Mouse (Mus musculus): ENCODE results near the gene Gldc. TPM values are rescaled to one million over a fixed set of nuclear protein-coding genes. Genes with fewer than 3 reads are reported as not detected.

The Gldc gene
- polyA plus RNA-seq, 1 experiment from 2014 or later, result 18.7 TPM

GRCm38 (mm10) chr19:30118344-30119312 is 56.6 kb downstream of the Gldc start:
- H3K9ac ChIP-seq (ENCODE audit: low read depth, low read length), result no peak overlapping the region
- DNase-seq (ENCODE audit: low spot score) (no peak), ATAC-seq (ENCODE audit: low FRiP score) (peak; percentile 58; the same call in 1 of the 2 replicates)
- 71% methylated on average over 17 of the region's 17 CpGs for WGBS
- H3K4me1 ChIP-seq (replicated peaks; ENCODE audit: control insufficient read depth, insufficient read depth, low read length), result 0 out of 2 replicates have a peak, but pooled peaks cover 4% of the 10 kb centered on the region
- no peaks in the 10 kb centered on the region for H3K9me3 ChIP-seq (ENCODE audit: control insufficient read depth, low read length)
- no peaks in the 10 kb centered on the region for H3K27me3 ChIP-seq (ENCODE audit: control insufficient read depth, insufficient read depth, low read length)
- peak overlapping the region; percentile 72; the same call in 1 of the 2 replicates for H3K27ac ChIP-seq (ENCODE audit: low read depth, low read length)
- no peak overlapping the region for H3K4me2 ChIP-seq (replicated peaks; ENCODE audit: low read depth, low read length)
- no peaks in the 10 kb centered on the region for H3K36me3 ChIP-seq (ENCODE audit: control insufficient read depth, insufficient read depth, low read length)
- no peak overlapping the region for H3K4me3 ChIP-seq (ENCODE audit: low read depth, low read length)

GRCm38 (mm10) chr19:30117775-30118174 is 57.5 kb downstream of the Gldc start:
- no peak overlapping the region for H3K4me2 ChIP-seq (replicated peaks; ENCODE audit: low read depth, low read length)

GRCm38 (mm10) chr19:30117241-30117640 is 58.0 kb downstream of the Gldc start:
- ATAC-seq (ENCODE audit: low FRiP score), result no peak
- Histone ChIP-seq H3K4me2 (replicated peaks; ENCODE audit: low read depth, low read length) (no peak overlapping the region), H3K36me3 (ENCODE audit: control insufficient read depth, insufficient read depth, low read length) (no peaks in the 10 kb centered on the region), H3K9me3 (ENCODE audit: control insufficient read depth, low read length) (no peaks in the 10 kb centered on the region), H3K9ac (ENCODE audit: low read depth, low read length) (no peak overlapping the region), H3K27me3 (ENCODE audit: control insufficient read depth, insufficient read depth, low read length) (no peaks in the 10 kb centered on the region), H3K4me1 (replicated peaks; ENCODE audit: control insufficient read depth, insufficient read depth, low read length) (0 out of 2 replicates have a peak, but pooled peaks cover 4% of the 10 kb centered on the region), H3K27ac (ENCODE audit: low read depth, low read length) (peak overlapping the region; percentile 72; the same call in 1 of the 2 replicates), H3K4me3 (ENCODE audit: low read depth, low read length) (no peak overlapping the region)
- 76% methylated on average over 4 of the region's 4 CpGs for WGBS
- no peak for DNase-seq (ENCODE audit: low spot score)

More at GRCm38 (mm10) chr19:30117775-30118174, 57.5 kb downstream of the Gldc start:
- no peak overlapping the region for H3K9ac ChIP-seq (ENCODE audit: low read depth, low read length)
- H3K4me1 ChIP-seq (replicated peaks; ENCODE audit: control insufficient read depth, insufficient read depth, low read length), result 0 out of 2 replicates have a peak, but pooled peaks cover 4% of the 10 kb centered on the region
- ATAC-seq (ENCODE audit: low FRiP score) (peak; percentile 73), DNase-seq (ENCODE audit: low spot score) (peak; percentile 45)
- 65% methylated on average over 9 of the region's 9 CpGs for WGBS
- no peaks in the 10 kb centered on the region for H3K9me3 ChIP-seq (ENCODE audit: control insufficient read depth, low read length)
- H3K4me3 ChIP-seq (ENCODE audit: low read depth, low read length), result no peak overlapping the region
- no peaks in the 10 kb centered on the region for H3K27me3 ChIP-seq (ENCODE audit: control insufficient read depth, insufficient read depth, low read length)
- peak overlapping the region; percentile 72; the same call in 1 of the 2 replicates for H3K27ac ChIP-seq (ENCODE audit: low read depth, low read length)
- no peaks in the 10 kb centered on the region for H3K36me3 ChIP-seq (ENCODE audit: control insufficient read depth, insufficient read depth, low read length)

- Histone ChIP-seq H3K36me3 (ENCODE audit: control insufficient read depth, insufficient read depth, low read length) (no peaks in the 10 kb centered on the region), H3K27me3 (ENCODE audit: control insufficient read depth, insufficient read depth, low read length) (no peaks in the 10 kb centered on the region), H3K4me2 (replicated peaks; ENCODE audit: low read depth, low read length) (no peak overlapping the region), H3K4me3 (ENCODE audit: low read depth, low read length) (no peak overlapping the region), H3K9ac (ENCODE audit: low read depth, low read length) (no peak overlapping the region), H3K4me1 (replicated peaks; ENCODE audit: control insufficient read depth, insufficient read depth, low read length) (0 out of 2 replicates have a peak, but pooled peaks cover 4% of the 10 kb centered on the region), H3K9me3 (ENCODE audit: control insufficient read depth, low read length) (no peaks in the 10 kb centered on the region), H3K27ac (ENCODE audit: low read depth, low read length) (no peak overlapping the region)
- ATAC-seq (ENCODE audit: low FRiP score) (no peak), DNase-seq (ENCODE audit: low spot score) (no peak)
- 90% methylated on average over 5 of the region's 5 CpGs for WGBS
Observed at GRCm38 (mm10) chr19:30115606-30116005, 59.6 kb downstream of the Gldc start.

- Histone ChIP-seq H3K27ac (ENCODE audit: low read depth, low read length) (no peak overlapping the region), H3K4me1 (replicated peaks; ENCODE audit: control insufficient read depth, insufficient read depth, low read length) (0 out of 2 replicates have a peak, but pooled peaks cover 4% of the 10 kb centered on the region), H3K4me2 (replicated peaks; ENCODE audit: low read depth, low read length) (no peak overlapping the region), H3K9me3 (ENCODE audit: control insufficient read depth, low read length) (no peaks in the 10 kb centered on the region), H3K36me3 (ENCODE audit: control insufficient read depth, insufficient read depth, low read length) (no peaks in the 10 kb centered on the region), H3K9ac (ENCODE audit: low read depth, low read length) (no peak overlapping the region), H3K4me3 (ENCODE audit: low read depth, low read length) (no peak overlapping the region), H3K27me3 (ENCODE audit: control insufficient read depth, insufficient read depth, low read length) (no peaks in the 10 kb centered on the region)
- peak; percentile 23 for DNase-seq (ENCODE audit: low spot score)
- 58% methylated on average over 14 of the region's 14 CpGs for WGBS
- no peak for ATAC-seq (ENCODE audit: low FRiP score)
Observed at GRCm38 (mm10) chr19:30114919-30115441, 60.2 kb downstream of the Gldc start.

GRCm38 (mm10) chr19:30112961-30113688 is 62.1 kb downstream of the Gldc start:
- Histone ChIP-seq H3K4me2 (replicated peaks; ENCODE audit: low read depth, low read length) (no peak overlapping the region), H3K27ac (ENCODE audit: low read depth, low read length) (no peak overlapping the region), H3K36me3 (ENCODE audit: control insufficient read depth, insufficient read depth, low read length) (no peaks in the 10 kb centered on the region), H3K9me3 (ENCODE audit: control insufficient read depth, low read length) (no peaks in the 10 kb centered on the region), H3K4me1 (replicated peaks; ENCODE audit: control insufficient read depth, insufficient read depth, low read length) (no peaks in the 10 kb centered on the region), H3K9ac (ENCODE audit: low read depth, low read length) (no peak overlapping the region), H3K27me3 (ENCODE audit: control insufficient read depth, insufficient read depth, low read length) (no peaks in the 10 kb centered on the region), H3K4me3 (ENCODE audit: low read depth, low read length) (no peak overlapping the region)
- no peak for DNase-seq (ENCODE audit: low spot score)
- WGBS, result 89% methylated on average over 16 of the region's 16 CpGs
- no peak for ATAC-seq (ENCODE audit: low FRiP score)

GRCm38 (mm10) chr19:30111421-30111820 is 63.8 kb downstream of the Gldc start:
- Histone ChIP-seq H3K9ac (ENCODE audit: low read depth, low read length) (no peak overlapping the region), H3K4me1 (replicated peaks; ENCODE audit: control insufficient read depth, insufficient read depth, low read length) (no peaks in the 10 kb centered on the region), H3K4me3 (ENCODE audit: low read depth, low read length) (no peak overlapping the region), H3K27ac (ENCODE audit: low read depth, low read length) (no peak overlapping the region), H3K36me3 (ENCODE audit: control insufficient read depth, insufficient read depth, low read length) (no peaks in the 10 kb centered on the region), H3K4me2 (replicated peaks; ENCODE audit: low read depth, low read length) (no peak overlapping the region), H3K27me3 (ENCODE audit: control insufficient read depth, insufficient read depth, low read length) (no peaks in the 10 kb centered on the region), H3K9me3 (ENCODE audit: control insufficient read depth, low read length) (no peaks in the 10 kb centered on the region)
- no peak for DNase-seq (ENCODE audit: low spot score)
- no peak for ATAC-seq (ENCODE audit: low FRiP score)
- 95% methylated on average over 3 of the region's 3 CpGs for WGBS

- ATAC-seq (ENCODE audit: low FRiP score) (no peak), DNase-seq (ENCODE audit: low spot score) (no peak)
- WGBS, result 73% methylated on average over 6 of the region's 6 CpGs
Observed at GRCm38 (mm10) chr19:30109122-30109521, 66.1 kb downstream of the Gldc start.

More at GRCm38 (mm10) chr19:30109122-30109521, 66.1 kb downstream of the Gldc start:
- no peaks in the 10 kb centered on the region for H3K36me3 ChIP-seq (ENCODE audit: control insufficient read depth, insufficient read depth, low read length)
- no peak overlapping the region for H3K27ac ChIP-seq (ENCODE audit: low read depth, low read length)
- no peak overlapping the region for H3K4me2 ChIP-seq (replicated peaks; ENCODE audit: low read depth, low read length)
- no peaks in the 10 kb centered on the region for H3K9me3 ChIP-seq (ENCODE audit: control insufficient read depth, low read length)
- H3K4me1 ChIP-seq (replicated peaks; ENCODE audit: control insufficient read depth, insufficient read depth, low read length), result no peaks in the 10 kb centered on the region
- H3K9ac ChIP-seq (ENCODE audit: low read depth, low read length), result no peak overlapping the region
- no peaks in the 10 kb centered on the region for H3K27me3 ChIP-seq (ENCODE audit: control insufficient read depth, insufficient read depth, low read length)
- H3K4me3 ChIP-seq (ENCODE audit: low read depth, low read length), result no peak overlapping the region

Data from hindbrain, embryonic 11.5 days (tissue).